In the genomic region with DNA sequence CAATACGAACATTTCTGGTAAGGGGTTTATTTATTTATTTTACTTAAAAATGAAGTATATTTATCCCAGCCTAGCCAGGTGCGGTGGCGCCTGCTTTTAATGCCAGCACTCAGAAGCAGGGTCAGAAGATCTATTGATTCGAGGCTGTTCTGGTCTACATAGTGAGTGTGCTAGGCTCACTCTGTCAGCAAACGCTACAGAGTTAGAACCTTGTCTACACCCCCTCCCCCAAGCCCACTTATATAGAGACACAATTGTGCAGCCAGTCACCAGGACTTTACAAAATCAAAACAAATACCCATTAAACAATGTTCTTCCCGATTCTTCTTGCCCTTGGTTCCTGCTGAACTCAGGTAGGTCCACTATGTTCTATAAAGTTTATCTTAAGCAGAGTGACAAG, we compare ENCODE assay signal across 7 mouse cellular contexts. TPM values are rescaled to one million over a fixed set of nuclear protein-coding genes. Genes with fewer than 3 reads are reported as not detected.
DNase-seq lines count a peak whose midpoint lies in the region; ATAC-seq and TF ChIP-seq lines count a peak whose summit lies in the region.

No protein-coding gene starts in this region.

- no peaks in the 10 kb centered on the region for H3K4me1 ChIP-seq in lung, postnatal 0 days (ENCODE audit: insufficient read depth, low read depth, low read length)
- H3K4me1 ChIP-seq in embryonic facial prominence, embryonic 12.5 days, result peaks cover 9% of the 10 kb centered on the region
- H3K4me1 ChIP-seq in intestine, embryonic 15.5 days (replicated peaks), result peaks cover 8% of the 10 kb centered on the region; the same call in 1 of the 2 replicates
- H3K4me1 ChIP-seq in neural tube, embryonic 15.5 days, result peaks cover 20% of the 10 kb centered on the region

- H3K27me3 ChIP-seq in lung, postnatal 0 days (replicated peaks; ENCODE audit: insufficient read depth, low read length), result no peaks in the 10 kb centered on the region
- H3K27me3 ChIP-seq in embryonic facial prominence, embryonic 12.5 days, result no peaks in the 10 kb centered on the region
- no peaks in the 10 kb centered on the region for H3K27me3 ChIP-seq in intestine, embryonic 15.5 days (replicated peaks)
- no peaks in the 10 kb centered on the region for H3K27me3 ChIP-seq in neural tube, embryonic 15.5 days (replicated peaks)

- DNase-seq in lung, postnatal 0 days (ENCODE audit: low spot score), result no peak
- DNase-seq in lung, postnatal 4 days, result no peak
- no peak for DNase-seq in layer of hippocampus, postnatal 25 days (ENCODE audit: extremely low spot score in 1 of 2, low spot score in 1 of 2)
- no peak for DNase-seq in adrenal gland, adult 18-20 months (ENCODE audit: low spot score in 2 of 2)

- WGBS in lung, postnatal 0 days, result 20% methylated on average over 6 of the region's 6 CpGs
- WGBS in embryonic facial prominence, embryonic 12.5 days, result 32% methylated on average over 6 of the region's 6 CpGs
- WGBS in intestine, embryonic 15.5 days, result 17% methylated on average over 6 of the region's 6 CpGs
- WGBS in neural tube, embryonic 15.5 days, result 29% methylated on average over 6 of the region's 6 CpGs

- TF ChIP-seq EP300 in lung, postnatal 0 days (IDR thresholded peaks at IDR 0.05), result no peak

- peak overlapping the region; percentile 80 for H3K4me2 ChIP-seq in lung, postnatal 0 days (replicated peaks; ENCODE audit: low read depth, low read length)
- peak overlapping the region; percentile 75 for H3K4me2 ChIP-seq in embryonic facial prominence, embryonic 12.5 days (replicated peaks)
- H3K4me2 ChIP-seq in intestine, embryonic 15.5 days (replicated peaks), result peak overlapping the region; percentile 80
- H3K4me2 ChIP-seq in neural tube, embryonic 15.5 days, result peak overlapping the region; percentile 72

- no peak for ATAC-seq in lung, postnatal 0 days
- no peak for ATAC-seq in embryonic facial prominence, embryonic 12.5 days (ENCODE audit: insufficient number of reproducible peaks, insufficient read depth, low FRiP score, low TSS enrichment)
- no peak for ATAC-seq in intestine, embryonic 15.5 days
- ATAC-seq in neural tube, embryonic 15.5 days (ENCODE audit: low FRiP score), result no peak

- no peaks in the 10 kb centered on the region for H3K36me3 ChIP-seq in lung, postnatal 0 days (ENCODE audit: insufficient read depth, low read length)
- H3K36me3 ChIP-seq in embryonic facial prominence, embryonic 12.5 days, result no peaks in the 10 kb centered on the region
- H3K36me3 ChIP-seq in intestine, embryonic 15.5 days, result no peaks in the 10 kb centered on the region
- H3K36me3 ChIP-seq in neural tube, embryonic 15.5 days, result no peaks in the 10 kb centered on the region

- peak overlapping the region; percentile 69; the same call in 1 of the 2 replicates for H3K9ac ChIP-seq in lung, postnatal 0 days (replicated peaks; ENCODE audit: low read depth)
- no peak overlapping the region for H3K9ac ChIP-seq in embryonic facial prominence, embryonic 12.5 days
- H3K9ac ChIP-seq in intestine, embryonic 15.5 days, result no peak overlapping the region
- H3K9ac ChIP-seq in neural tube, embryonic 15.5 days (replicated peaks), result peak overlapping the region; percentile 53; the same call in 1 of the 2 replicates

- peak overlapping the region; percentile 73 for H3K4me3 ChIP-seq in lung, postnatal 0 days (ENCODE audit: low read depth, low read length)
- H3K4me3 ChIP-seq in embryonic facial prominence, embryonic 12.5 days, result peak overlapping the region; percentile 77
- peak overlapping the region; percentile 73 for H3K4me3 ChIP-seq in intestine, embryonic 15.5 days (replicated peaks)
- H3K4me3 ChIP-seq in neural tube, embryonic 15.5 days (replicated peaks), result peak overlapping the region; percentile 66

- no peak for TF ChIP-seq CTCF in lung, postnatal 0 days (IDR thresholded peaks at IDR 0.05)

- no peaks in the 10 kb centered on the region for H3K9me3 ChIP-seq in lung, postnatal 0 days (ENCODE audit: low read length)
- no peaks in the 10 kb centered on the region for H3K9me3 ChIP-seq in embryonic facial prominence, embryonic 12.5 days
- no peaks in the 10 kb centered on the region for H3K9me3 ChIP-seq in intestine, embryonic 15.5 days
- H3K9me3 ChIP-seq in neural tube, embryonic 15.5 days (replicated peaks), result no peaks in the 10 kb centered on the region

- no peak overlapping the region for H3K27ac ChIP-seq in lung, postnatal 0 days (ENCODE audit: low read length)
- H3K27ac ChIP-seq in embryonic facial prominence, embryonic 12.5 days, result no peak overlapping the region
- H3K27ac ChIP-seq in intestine, embryonic 15.5 days, result no peak overlapping the region
- H3K27ac ChIP-seq in neural tube, embryonic 15.5 days (replicated peaks), result no peak overlapping the region

RNA-seq across cellular contexts. Expression of gene Hsdl2, which starts 0.8 kb away (rescaled TPM):
- 21.7 and 24.4 TPM in 2 replicates for polyA plus RNA-seq in lung, postnatal 0 days (2015; fragmentation: Nextera tagmentation; extraction: Ambion mirVana)
- 27.6 and 28.0 TPM in 2 replicates for polyA plus RNA-seq in embryonic facial prominence, embryonic 12.5 days (2016; fragmentation: Nextera tagmentation; extraction: Ambion mirVana)
- polyA plus RNA-seq in intestine, embryonic 15.5 days (2015; fragmentation: Nextera tagmentation; extraction: Ambion mirVana), result 17.6 and 20.2 TPM in 2 replicates
- polyA plus RNA-seq in neural tube, embryonic 15.5 days (2015; fragmentation: Nextera tagmentation; extraction: Ambion mirVana), result 40.0 and 43.0 TPM in 2 replicates
- total RNA-seq in layer of hippocampus, postnatal 25 days (2021), result 10 to 100 TPM; 28.0 to 28.1 TPM
- 100 to 1,000 TPM in 1 of 2 experiments, 10 to 100 TPM in 1; 69.3 to 117 TPM for total RNA-seq in adrenal gland, adult 18-20 months (2021)

RNA-seq across cellular contexts. Expression of gene Ptbp3, which starts 33.0 kb away (rescaled TPM):
- polyA plus RNA-seq in lung, postnatal 0 days (2015; fragmentation: Nextera tagmentation; extraction: Ambion mirVana), result 38.2 and 42.0 TPM in 2 replicates
- 41.7 and 47.5 TPM in 2 replicates for polyA plus RNA-seq in embryonic facial prominence, embryonic 12.5 days (2016; fragmentation: Nextera tagmentation; extraction: Ambion mirVana)
- 57.8 and 66.9 TPM in 2 replicates for polyA plus RNA-seq in intestine, embryonic 15.5 days (2015; fragmentation: Nextera tagmentation; extraction: Ambion mirVana)
- 17.3 and 27.9 TPM in 2 replicates for polyA plus RNA-seq in neural tube, embryonic 15.5 days (2015; fragmentation: Nextera tagmentation; extraction: Ambion mirVana)
- total RNA-seq in layer of hippocampus, postnatal 25 days (2021), result 10 to 100 TPM; 30.0 to 37.7 TPM
- total RNA-seq in adrenal gland, adult 18-20 months (2021), result 100 to 1,000 TPM in 1 of 2 experiments, 10 to 100 TPM in 1; 80.6 to 101 TPM

RNA-seq across cellular contexts. Expression of gene E130308A19Rik, which starts 43.8 kb away (rescaled TPM):
- 16.4 and 16.9 TPM in 2 replicates for polyA plus RNA-seq in lung, postnatal 0 days (2015; fragmentation: Nextera tagmentation; extraction: Ambion mirVana)
- 37.3 and 40.3 TPM in 2 replicates for polyA plus RNA-seq in embryonic facial prominence, embryonic 12.5 days (2016; fragmentation: Nextera tagmentation; extraction: Ambion mirVana)
- polyA plus RNA-seq in intestine, embryonic 15.5 days (2015; fragmentation: Nextera tagmentation; extraction: Ambion mirVana), result 14.7 and 15.1 TPM in 2 replicates
- 45.7 and 45.8 TPM in 2 replicates for polyA plus RNA-seq in neural tube, embryonic 15.5 days (2015; fragmentation: Nextera tagmentation; extraction: Ambion mirVana)
- 10 to 100 TPM; 12.8 to 13.9 TPM for total RNA-seq in layer of hippocampus, postnatal 25 days (2021)
- 10 to 100 TPM; 11.2 to 13.2 TPM for total RNA-seq in adrenal gland, adult 18-20 months (2021)

Comparison
In these comparisons a context has a peak if more than half of its experiments do, and no peak if none do; other contexts are left out.
1. H3K9ac ChIP-seq: peak in lung, postnatal 0 days (single experiment) and neural tube, embryonic 15.5 days (single experiment); none in embryonic facial prominence, embryonic 12.5 days (single experiment) and intestine, embryonic 15.5 days (single experiment).
2. Peak in every context shown above with its lines, with median percentiles within 50 percentile points of each other: H3K4me2 ChIP-seq and H3K4me3 ChIP-seq.